Mouse (Mus musculus): ENCODE measurements at regions not wholly inside any gene's neighbourhood (a gene's known extent, or its start where the extent isn't known, plus 50 kb on each side); places are given as distances from the start of the nearest gene placed in this dataset.

- Histone ChIP-seq H3K36me3 (ENCODE audit: control insufficient read depth, insufficient read depth, low read length) (no peaks in the 10 kb centered on the region), H3K27ac (replicated peaks; ENCODE audit: low read depth, low read length) (no peak overlapping the region), H3K4me2 (replicated peaks; ENCODE audit: low read depth, low read length, severe bottlenecking) (no peak overlapping the region), H3K27me3 (ENCODE audit: control insufficient read depth, insufficient read depth, low read length) (no peaks in the 10 kb centered on the region), H3K4me1 (ENCODE audit: control insufficient read depth, insufficient read depth, low read length) (no peaks in the 10 kb centered on the region), H3K4me3 (replicated peaks; ENCODE audit: low read length) (no peak overlapping the region), H3K9me3 (ENCODE audit: control insufficient read depth, low read length) (no peaks in the 10 kb centered on the region), H3K9ac (ENCODE audit: low read depth, low read length, severe bottlenecking) (no peak overlapping the region)
- no peak for TF ChIP-seq POLR2A (IDR thresholded peaks at IDR 0.05; ENCODE audit: borderline replicate concordance, extremely low read depth, insufficient read depth, insufficient read length)
- WGBS, result 83% methylated on average over 4 of the region's 4 CpGs
- ATAC-seq (ENCODE audit: low FRiP score, low read depth), result no peak
- no peak for DNase-seq (ENCODE audit: low spot score)
Measured at GRCm38 (mm10) chr7:125310971-125311370, 133.5 kb upstream of the Kdm8 start.

- Histone ChIP-seq H3K4me2 (replicated peaks; ENCODE audit: low read depth, low read length, severe bottlenecking) (no peak overlapping the region), H3K27me3 (ENCODE audit: control insufficient read depth, insufficient read depth, low read length) (no peaks in the 10 kb centered on the region), H3K36me3 (ENCODE audit: control insufficient read depth, insufficient read depth, low read length) (no peaks in the 10 kb centered on the region), H3K27ac (replicated peaks; ENCODE audit: low read depth, low read length) (no peak overlapping the region), H3K4me3 (replicated peaks; ENCODE audit: low read length) (no peak overlapping the region), H3K9me3 (ENCODE audit: control insufficient read depth, low read length) (no peaks in the 10 kb centered on the region), H3K4me1 (ENCODE audit: control insufficient read depth, insufficient read depth, low read length) (no peaks in the 10 kb centered on the region), H3K9ac (ENCODE audit: low read depth, low read length, severe bottlenecking) (no peak overlapping the region)
- ATAC-seq (ENCODE audit: low FRiP score, low read depth), result no peak
- TF ChIP-seq POLR2A (IDR thresholded peaks at IDR 0.05; ENCODE audit: borderline replicate concordance, extremely low read depth, insufficient read depth, insufficient read length), result no peak
- 79% methylated on average over 3 of the region's 3 CpGs for WGBS
- DNase-seq (ENCODE audit: low spot score), result no peak
Measured at GRCm38 (mm10) chr7:125313604-125314003, 130.9 kb upstream of the Kdm8 start.

GRCm38 (mm10) chr7:125334769-125335168, 109.7 kb upstream of the Kdm8 start:
- no peaks in the 10 kb centered on the region for H3K36me3 ChIP-seq (ENCODE audit: control insufficient read depth, insufficient read depth, low read length)
- no peak for TF ChIP-seq POLR2A (IDR thresholded peaks at IDR 0.05; ENCODE audit: borderline replicate concordance, extremely low read depth, insufficient read depth, insufficient read length)
- no peak overlapping the region for H3K4me3 ChIP-seq (replicated peaks; ENCODE audit: low read length)
- H3K4me2 ChIP-seq (replicated peaks; ENCODE audit: low read depth, low read length, severe bottlenecking), result no peak overlapping the region
- peaks cover 9% of the 10 kb centered on the region for H3K4me1 ChIP-seq (ENCODE audit: control insufficient read depth, insufficient read depth, low read length)
- H3K9me3 ChIP-seq (ENCODE audit: control insufficient read depth, low read length), result no peaks in the 10 kb centered on the region
- no peak overlapping the region for H3K9ac ChIP-seq (ENCODE audit: low read depth, low read length, severe bottlenecking)
- H3K27me3 ChIP-seq (ENCODE audit: control insufficient read depth, insufficient read depth, low read length), result no peaks in the 10 kb centered on the region
- H3K27ac ChIP-seq (replicated peaks; ENCODE audit: low read depth, low read length), result no peak overlapping the region
- ATAC-seq (ENCODE audit: low FRiP score, low read depth), result no peak
- 83% methylated on average over 2 of the region's 2 CpGs for WGBS
- no peak for DNase-seq (ENCODE audit: low spot score)

- Histone ChIP-seq H3K4me1 (ENCODE audit: control insufficient read depth, insufficient read depth, low read length) (peaks cover 9% of the 10 kb centered on the region), H3K27ac (replicated peaks; ENCODE audit: low read depth, low read length) (no peak overlapping the region), H3K9me3 (ENCODE audit: control insufficient read depth, low read length) (no peaks in the 10 kb centered on the region), H3K36me3 (ENCODE audit: control insufficient read depth, insufficient read depth, low read length) (no peaks in the 10 kb centered on the region), H3K9ac (ENCODE audit: low read depth, low read length, severe bottlenecking) (no peak overlapping the region), H3K27me3 (ENCODE audit: control insufficient read depth, insufficient read depth, low read length) (no peaks in the 10 kb centered on the region), H3K4me3 (replicated peaks; ENCODE audit: low read length) (no peak overlapping the region), H3K4me2 (replicated peaks; ENCODE audit: low read depth, low read length, severe bottlenecking) (no peak overlapping the region)
- no peak for ATAC-seq (ENCODE audit: low FRiP score, low read depth)
- 56% methylated on average over 3 of the region's 3 CpGs for WGBS
- TF ChIP-seq POLR2A (IDR thresholded peaks at IDR 0.05; ENCODE audit: borderline replicate concordance, extremely low read depth, insufficient read depth, insufficient read length), result no peak
- DNase-seq (ENCODE audit: low spot score), result no peak
Measured at GRCm38 (mm10) chr7:125335586-125336165, 108.8 kb upstream of the Kdm8 start.

- H3K36me3 ChIP-seq (ENCODE audit: control insufficient read depth, insufficient read depth, low read length), result no peaks in the 10 kb centered on the region
- H3K9me3 ChIP-seq (ENCODE audit: control insufficient read depth, low read length), result no peaks in the 10 kb centered on the region
- WGBS, result 72% methylated on average over 3 of the region's 3 CpGs
- no peak overlapping the region for H3K4me2 ChIP-seq (replicated peaks; ENCODE audit: low read depth, low read length, severe bottlenecking)
- H3K9ac ChIP-seq (ENCODE audit: low read depth, low read length, severe bottlenecking), result no peak overlapping the region
- no peak for TF ChIP-seq POLR2A (IDR thresholded peaks at IDR 0.05; ENCODE audit: borderline replicate concordance, extremely low read depth, insufficient read depth, insufficient read length)
- no peak overlapping the region for H3K27ac ChIP-seq (replicated peaks; ENCODE audit: low read depth, low read length)
- DNase-seq (ENCODE audit: low spot score) (no peak), ATAC-seq (ENCODE audit: low FRiP score, low read depth) (no peak)
- H3K4me3 ChIP-seq (replicated peaks; ENCODE audit: low read length), result no peak overlapping the region
- H3K4me1 ChIP-seq (ENCODE audit: control insufficient read depth, insufficient read depth, low read length), result peaks cover 9% of the 10 kb centered on the region
- H3K27me3 ChIP-seq (ENCODE audit: control insufficient read depth, insufficient read depth, low read length), result no peaks in the 10 kb centered on the region
Measured at GRCm38 (mm10) chr7:125336826-125337225, 107.7 kb upstream of the Kdm8 start.

All from limb, embryonic 14.5 days (tissue).